Mouse (Mus musculus) layer of hippocampus, adult 2 months (tissue): Measurements from ENCODE around the gene Slc2a5. TPM values are rescaled to one million over a fixed set of nuclear protein-coding genes. Genes with fewer than 3 reads are reported as not detected.

Source experiments
- DNase-seq, 2 experiments: peaks; one replicate each; pipeline ENCODE4 v3.0.0; 2022; ENCODE audit warnings: low spot score in 2 of 2
- H3K27ac ChIP-seq: fragments of 200-600 bp; 2 replicates; pipeline ENCODE4 v1.8.1; 2022
- H3K4me3 ChIP-seq: fragments of 200-600 bp; 2 replicates; pipeline ENCODE4 v1.8.1; 2022; ENCODE audit warnings: mild to moderate bottlenecking
- CTCF ChIP-seq: fragments of 200-600 bp; conservative IDR thresholded peaks from 2 replicates; pipeline ENCODE4 v1.8.1; 2022; ENCODE audit warnings: antibody characterized with exemption, mild to moderate bottlenecking, moderate library complexity
- total RNA-seq, 2 experiments: library from RNA; stranded (reverse); gene quantifications; 2 replicates each; pipeline ENCODE4 v1.2.3; 2021

Slc2a5 gene
- total RNA-seq, 2 experiments from 2014 or later: 4.6 to 5.5 TPM

DNA sequence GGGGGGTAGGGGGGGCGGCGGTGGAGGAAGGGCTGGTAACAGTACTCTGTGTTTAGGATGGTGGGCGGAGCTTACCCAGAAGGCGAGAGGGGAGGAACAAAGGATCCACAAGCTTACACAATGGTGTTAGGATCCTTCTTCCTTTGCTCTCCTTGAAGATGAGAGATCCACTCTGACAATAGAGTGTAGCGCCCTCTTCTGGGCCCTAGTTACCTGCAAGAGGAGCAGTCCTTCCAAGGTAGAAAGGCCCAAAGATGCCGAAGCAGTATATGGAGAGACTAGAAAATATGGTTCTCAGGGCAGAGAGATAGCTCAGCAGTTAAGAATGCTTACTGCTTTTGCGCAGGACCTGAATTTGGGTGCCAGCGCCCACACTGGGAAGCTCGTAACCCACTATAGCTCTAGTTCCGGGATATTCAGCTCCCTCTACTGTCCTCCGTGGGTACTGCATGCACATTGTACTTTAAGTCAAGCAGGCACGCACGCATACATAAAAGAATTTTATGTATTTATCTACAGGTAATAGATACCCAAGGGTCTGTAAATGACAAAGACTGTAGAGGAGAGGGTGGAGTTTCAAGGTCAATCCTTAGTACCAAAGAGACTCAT, 43.6 kb downstream of the Slc2a5 start:
- H3K27ac ChIP-seq: no peak overlapping the region
- DNase-seq: no peak
- peak; percentile 68 for TF ChIP-seq CTCF
- no peak overlapping the region for H3K4me3 ChIP-seq

DNA sequence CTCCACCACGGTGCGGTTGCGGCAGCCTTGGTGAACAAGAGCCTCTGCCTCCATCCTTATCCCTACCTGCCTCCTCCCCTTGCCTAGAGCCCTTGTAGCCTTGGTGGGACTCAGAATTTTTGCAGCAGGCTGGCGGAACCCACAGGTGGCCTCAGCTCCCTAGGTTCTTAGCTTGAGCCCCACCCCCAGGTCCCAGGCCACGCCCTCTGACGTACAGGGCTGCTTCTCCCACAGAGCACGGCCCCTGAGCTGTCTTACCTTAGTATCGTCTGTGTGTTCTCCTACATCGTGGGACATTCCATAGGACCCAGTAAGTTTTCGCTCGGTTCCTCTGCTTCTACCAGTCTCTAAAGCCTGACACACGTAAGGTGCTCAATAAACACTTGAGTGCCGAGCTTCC, 45.8 kb downstream of the Slc2a5 start:
- no peak for DNase-seq
- Histone ChIP-seq H3K4me3 (no peak overlapping the region), H3K27ac (no peak overlapping the region)
- no peak for TF ChIP-seq CTCF

DNA sequence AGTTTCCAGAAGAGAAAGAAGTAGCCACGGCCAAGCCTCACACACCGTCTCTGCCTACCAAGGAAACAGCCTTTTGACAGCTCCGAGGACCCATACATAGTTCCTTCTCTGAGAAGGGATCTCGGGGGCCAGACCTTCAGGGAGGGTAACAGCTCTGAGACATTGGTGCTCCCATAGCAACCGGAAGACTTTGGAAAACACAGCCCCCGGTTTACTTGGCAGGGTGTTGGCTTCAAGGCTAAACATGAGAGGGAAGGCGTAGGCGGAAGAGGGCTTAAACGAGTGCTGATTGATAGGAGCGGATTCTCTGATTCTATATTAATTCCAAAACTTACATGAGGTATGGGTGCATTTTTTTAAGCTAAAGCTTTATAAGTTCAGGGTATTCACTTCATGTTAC, 49.3 kb downstream of the Slc2a5 start:
- no peak overlapping the region for H3K4me3 ChIP-seq
- DNase-seq: peak in 1 of 2 experiments; percentile 8
- no peak overlapping the region for H3K27ac ChIP-seq
- no peak for TF ChIP-seq CTCF

DNA sequence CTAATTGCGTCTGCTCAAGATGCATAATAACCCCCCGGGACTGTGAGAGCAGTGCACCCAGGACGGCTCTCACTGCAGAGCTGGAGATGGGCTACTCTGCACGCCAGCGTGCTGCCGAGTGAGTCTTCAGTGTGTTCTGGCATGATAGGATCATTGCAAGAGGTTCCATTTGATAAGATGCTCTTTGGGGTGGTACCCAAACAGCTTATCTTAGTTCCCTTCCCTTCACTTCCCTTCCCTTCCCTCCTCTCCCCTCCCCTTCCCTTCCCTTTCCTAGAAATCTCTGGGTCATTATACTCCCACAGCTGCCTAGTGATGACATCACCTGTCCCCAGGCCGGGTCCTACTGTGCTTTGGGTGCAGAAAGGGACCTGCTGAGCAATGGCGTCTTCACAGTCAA, 53.0 kb downstream of the Slc2a5 start:
- no peak overlapping the region for H3K4me3 ChIP-seq
- H3K27ac ChIP-seq: no peak overlapping the region
- TF ChIP-seq CTCF: no peak
- no peak for DNase-seq

DNA sequence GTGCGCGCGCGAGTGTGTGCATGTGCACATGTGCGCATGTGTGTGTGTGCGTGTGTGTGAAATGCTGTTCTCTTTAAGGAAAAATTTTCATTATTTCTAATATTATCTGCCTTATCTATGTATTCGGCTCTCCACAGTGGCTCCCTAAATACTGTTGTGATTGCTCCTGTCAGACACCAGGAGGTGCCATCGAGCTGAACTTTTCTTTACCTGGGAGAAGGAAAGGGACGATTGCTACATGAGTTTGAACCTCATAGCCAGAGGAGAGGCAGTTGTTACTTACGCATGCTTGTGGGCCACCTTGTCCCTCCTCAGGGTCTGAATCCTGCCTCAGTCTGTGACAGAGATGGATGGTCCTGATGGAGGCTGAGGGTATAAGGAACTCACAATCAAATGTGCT, 54.2 kb downstream of the Slc2a5 start:
- H3K27ac ChIP-seq: no peak overlapping the region
- no peak overlapping the region for H3K4me3 ChIP-seq
- peak; percentile 81 for TF ChIP-seq CTCF
- peak; percentile 10 to 67 for DNase-seq

DNA sequence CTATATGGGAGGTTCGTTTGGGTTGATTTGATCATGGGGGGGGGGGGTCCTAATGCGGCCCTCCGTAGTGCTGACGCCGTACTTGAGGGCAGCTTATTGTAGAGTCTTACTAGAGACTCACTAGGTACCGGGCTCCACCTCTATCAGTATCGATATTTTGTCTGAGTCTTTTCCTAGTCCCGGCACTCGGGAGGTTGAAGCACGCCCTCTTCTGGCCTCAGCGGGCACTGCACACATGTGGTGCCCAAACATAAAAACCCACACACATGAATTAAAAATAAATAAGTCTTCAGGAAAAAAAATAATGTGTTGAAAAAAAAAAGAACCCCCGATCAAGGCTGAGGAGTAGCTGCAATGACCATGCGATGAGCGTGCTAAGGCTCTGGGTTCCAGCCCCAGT, 54.9 kb downstream of the Slc2a5 start:
- Histone ChIP-seq H3K4me3 (no peak overlapping the region), H3K27ac (no peak overlapping the region)
- no peak for DNase-seq
- peak; percentile 41; the same call in 1 of the 2 replicates for TF ChIP-seq CTCF

DNA sequence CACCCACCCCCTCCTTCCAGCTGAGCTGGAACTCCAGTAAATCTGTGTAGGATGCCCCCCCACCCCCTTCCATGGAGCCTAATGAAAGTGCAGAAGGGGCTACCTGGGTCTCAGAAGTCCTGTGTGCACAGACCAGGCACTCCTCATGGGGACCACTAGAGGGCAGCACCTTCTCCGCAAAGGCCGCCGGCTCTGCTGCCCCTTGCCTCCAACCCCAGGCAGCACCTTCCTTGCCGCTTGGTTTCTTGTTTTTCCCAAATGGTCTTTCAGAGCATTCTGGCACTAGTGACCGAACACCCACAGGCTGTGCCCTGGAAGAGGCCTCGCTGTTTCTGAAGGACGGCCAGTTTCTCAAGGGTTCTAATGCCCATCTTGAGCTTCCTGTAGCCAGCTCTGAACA, 57.5 kb downstream of the Slc2a5 start:
- peak; percentile 81 for TF ChIP-seq CTCF
- peak; percentile 8 to 21 for DNase-seq
- Histone ChIP-seq H3K4me3 (no peak overlapping the region), H3K27ac (no peak overlapping the region)

DNA sequence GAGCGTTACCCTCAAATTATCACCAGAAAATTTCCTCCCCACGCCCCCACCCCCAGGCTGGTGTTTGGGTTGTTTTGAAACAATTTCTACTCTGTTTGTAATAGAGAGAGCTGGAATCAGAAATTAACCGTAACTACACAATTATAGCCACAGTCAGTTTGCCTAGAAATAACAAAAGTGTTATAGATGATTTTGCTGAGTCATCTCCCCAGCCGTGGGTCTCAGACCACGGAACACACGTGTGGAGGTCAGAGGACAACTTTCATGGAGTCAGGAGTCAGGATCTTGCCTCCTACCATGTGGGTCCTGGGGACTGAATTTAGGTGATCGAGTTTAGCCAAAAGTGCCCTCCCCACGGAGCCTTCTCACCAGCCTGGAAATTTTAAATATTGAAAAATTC, 58.0 kb downstream of the Slc2a5 start:
- TF ChIP-seq CTCF: no peak
- Histone ChIP-seq H3K4me3 (no peak overlapping the region), H3K27ac (no peak overlapping the region)
- no peak for DNase-seq

DNA sequence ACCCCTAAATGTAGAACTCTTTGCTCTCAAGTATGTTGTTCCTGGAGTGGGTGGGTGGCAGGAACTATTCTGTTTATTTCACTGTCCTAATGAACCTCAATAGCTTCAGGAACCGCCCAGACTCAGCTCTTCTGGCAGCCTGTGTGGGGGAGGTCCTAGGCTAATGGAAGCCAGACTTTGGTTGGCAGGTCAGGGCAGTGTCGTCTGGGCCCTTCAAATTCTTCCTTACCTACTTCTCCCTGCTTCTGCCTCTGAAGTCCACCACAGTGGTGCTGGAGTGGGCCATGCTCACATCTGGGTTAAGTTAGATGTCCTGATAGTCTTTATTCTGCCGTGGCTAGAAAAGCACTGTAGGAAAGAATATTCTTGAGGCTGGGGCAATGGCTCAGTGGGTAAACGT, 59.0 kb downstream of the Slc2a5 start:
- TF ChIP-seq CTCF: no peak
- no peak overlapping the region for H3K4me3 ChIP-seq
- no peak for DNase-seq
- no peak overlapping the region for H3K27ac ChIP-seq

DNA sequence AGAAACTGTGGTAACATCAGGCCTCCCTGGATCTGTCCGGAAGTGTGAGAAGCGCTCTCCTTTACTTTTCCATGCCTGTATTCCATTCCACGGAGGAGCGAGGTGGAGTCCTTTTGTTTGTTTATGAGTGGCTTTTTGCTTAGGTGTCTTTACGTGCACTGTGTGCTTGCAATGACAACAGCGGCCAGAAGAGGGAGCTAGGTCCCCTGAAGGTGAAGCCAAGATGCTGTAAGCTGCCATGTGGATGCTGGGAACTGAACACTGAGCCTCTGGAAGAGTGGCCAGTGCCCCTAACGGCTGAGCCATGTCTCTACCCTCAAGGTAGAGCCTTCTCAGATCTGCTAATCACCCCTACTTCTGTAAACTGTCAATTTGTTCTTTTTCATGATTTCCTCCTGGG, 62.2 kb downstream of the Slc2a5 start:
- Histone ChIP-seq H3K4me3 (no peak overlapping the region), H3K27ac (no peak overlapping the region)
- no peak for DNase-seq
- peak; percentile 52 for TF ChIP-seq CTCF

DNA sequence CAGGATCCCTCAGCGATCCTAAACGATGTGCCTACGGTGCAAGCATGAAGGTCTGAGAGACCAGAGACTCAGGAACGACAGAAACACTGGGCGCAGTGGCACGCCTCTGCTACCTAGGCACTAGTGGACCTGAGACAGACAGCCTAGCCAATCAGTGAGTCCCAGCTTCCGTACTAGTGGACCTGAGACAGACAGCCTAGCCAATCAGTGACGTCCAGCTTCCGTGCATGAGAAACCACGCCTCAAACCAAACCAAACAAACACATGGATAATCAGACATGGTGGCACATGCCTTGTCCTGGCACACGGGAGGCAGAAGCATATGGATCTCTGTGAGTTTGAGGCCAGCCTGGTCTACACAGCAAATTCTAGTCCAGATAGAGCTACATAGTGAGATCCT, 69.2 kb downstream of the Slc2a5 start:
- H3K27ac ChIP-seq: no peak overlapping the region
- DNase-seq: no peak
- no peak for TF ChIP-seq CTCF
- no peak overlapping the region for H3K4me3 ChIP-seq

DNA sequence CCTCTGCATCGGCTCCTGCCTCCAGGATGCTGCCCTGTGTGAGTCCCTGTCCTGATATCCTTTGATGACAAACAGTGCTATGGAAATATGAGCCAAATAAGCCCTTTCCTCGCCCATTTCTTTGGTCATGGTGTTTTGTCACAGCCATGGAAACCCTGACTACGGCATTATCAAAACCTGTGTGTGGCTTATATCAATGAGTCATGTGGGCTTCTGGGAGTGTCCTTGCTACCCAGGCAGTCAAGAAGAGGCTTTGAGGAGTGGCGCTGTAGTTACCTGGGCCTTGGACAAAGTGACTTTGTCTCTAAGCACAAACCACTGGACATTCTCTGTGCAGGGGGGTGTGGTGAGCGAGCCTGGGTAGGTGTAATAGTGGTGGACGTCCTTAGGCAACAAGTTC, 73.1 kb downstream of the Slc2a5 start:
- Histone ChIP-seq H3K27ac (no peak overlapping the region), H3K4me3 (no peak overlapping the region)
- TF ChIP-seq CTCF: no peak
- no peak for DNase-seq

Other genes starting within 250 kb of the Slc2a5 start
- gene Spsb1, start 164.2 kb upstream of the Slc2a5 start, total RNA-seq: 10 to 100 TPM; 30.3 to 33.3 TPM
- 10 to 100 TPM in 1 of 2 experiments, 1 to 10 TPM in 1; 9.5 to 11.1 TPM for gene H6pd, start 110.3 kb upstream of the Slc2a5 start, total RNA-seq
- 1 to 10 TPM; 1.1 to 1.4 TPM for gene Gpr157, start 31.9 kb upstream of the Slc2a5 start, total RNA-seq
- not detected for gene Slc2a7, start 29.7 kb downstream of the Slc2a5 start, total RNA-seq
- gene Car6, start 82.0 kb downstream of the Slc2a5 start, total RNA-seq: not detected
- 100 to 1,000 TPM; 416 to 423 TPM for gene Eno1, start 117.4 kb downstream of the Slc2a5 start, total RNA-seq
- 100 to 1,000 TPM; 144 to 153 TPM for gene Rere, start 162.4 kb downstream of the Slc2a5 start, total RNA-seq